ENCODE assay signal across 8 mouse cellular contexts in the genomic region with DNA sequence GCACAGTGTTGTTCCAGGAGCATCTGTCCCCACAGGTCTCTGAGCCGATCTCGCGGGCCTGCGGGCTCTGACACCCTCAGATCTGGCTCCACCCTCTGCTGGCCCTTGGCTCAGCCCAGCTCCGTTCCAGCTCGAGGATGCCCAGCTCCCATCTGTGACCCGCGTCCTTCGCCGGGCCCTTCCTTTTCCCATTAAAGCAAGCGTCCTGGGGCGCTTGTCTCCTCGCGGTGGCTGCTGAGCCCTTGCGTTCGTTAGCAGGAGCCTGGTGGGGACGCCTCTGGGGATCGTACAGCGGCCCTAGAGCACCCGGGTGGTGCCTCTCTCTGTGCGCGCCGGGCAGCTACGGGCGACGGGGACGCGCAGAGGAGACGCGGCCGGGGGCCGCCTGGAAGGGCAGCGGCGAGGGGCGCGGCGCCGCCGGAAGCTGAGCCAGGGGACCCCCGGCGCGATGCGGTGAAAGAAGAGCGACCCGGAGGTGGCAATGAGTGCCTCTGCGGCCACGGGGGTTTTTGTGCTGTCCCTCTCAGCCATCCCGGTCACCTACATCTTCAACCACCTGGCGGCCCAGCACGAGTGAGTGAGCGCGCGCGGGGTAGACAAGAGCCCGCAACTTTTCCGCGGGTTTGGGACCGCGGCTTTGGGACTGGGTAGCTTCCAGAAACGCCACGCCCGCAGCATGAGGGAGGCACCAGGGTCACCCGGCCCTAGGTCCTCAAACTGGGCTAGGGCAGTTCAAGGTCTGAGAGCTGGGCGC. TPM values are rescaled to one million over a fixed set of nuclear protein-coding genes. Genes with fewer than 3 reads are reported as not detected.
DNase-seq lines count a peak whose midpoint lies in the region; ATAC-seq lines count a peak whose summit lies in the region.

Gene Tm6sf1 (plus strand): TSS at position 34 of the 754 bp plus-strand sequence.

- H3K4me2 ChIP-seq in forebrain, embryonic 12.5 days, result peak within 1 kb of the TSS; percentile 98
- H3K4me2 ChIP-seq in hindbrain, embryonic 12.5 days (replicated peaks), result peak within 1 kb of the TSS; percentile 98
- H3K4me2 ChIP-seq in midbrain, embryonic 11.5 days, result peak within 1 kb of the TSS; percentile 74
- peak within 1 kb of the TSS; percentile 96 for H3K4me2 ChIP-seq in stomach, embryonic 15.5 days

- no peak within 1 kb of the TSS; the same call in 1 of the 2 replicates for H3K27ac ChIP-seq in forebrain, embryonic 12.5 days
- 0 out of 2 replicates have a peak within 1 kb of the TSS, but pooled peaks have one; percentile 35 for H3K27ac ChIP-seq in hindbrain, embryonic 12.5 days
- peak within 1 kb of the TSS; percentile 81 for H3K27ac ChIP-seq in limb, embryonic 10.5 days
- no peak within 1 kb of the TSS for H3K27ac ChIP-seq in midbrain, embryonic 11.5 days (ENCODE audit: low read depth, low read length)
- peak within 1 kb of the TSS; percentile 49; the same call in 1 of the 2 replicates for H3K27ac ChIP-seq in stomach, embryonic 15.5 days

- peak within 1 kb of the TSS; percentile 64 for H3K4me3 ChIP-seq in forebrain, embryonic 12.5 days (replicated peaks)
- H3K4me3 ChIP-seq in hindbrain, embryonic 12.5 days, result peak within 1 kb of the TSS; percentile 63
- peak within 1 kb of the TSS; percentile 79 for H3K4me3 ChIP-seq in limb, embryonic 10.5 days
- peak within 1 kb of the TSS; percentile 47 for H3K4me3 ChIP-seq in midbrain, embryonic 11.5 days (ENCODE audit: low read depth, low read length)
- peak within 1 kb of the TSS; percentile 57 for H3K4me3 ChIP-seq in stomach, embryonic 15.5 days (replicated peaks)

- H3K36me3 ChIP-seq in forebrain, embryonic 12.5 days (replicated peaks), result no peaks in the 10 kb centered on the region
- H3K36me3 ChIP-seq in hindbrain, embryonic 12.5 days, result no peaks in the 10 kb centered on the region
- H3K36me3 ChIP-seq in limb, embryonic 10.5 days, result no peaks in the 10 kb centered on the region
- no peaks in the 10 kb centered on the region for H3K36me3 ChIP-seq in midbrain, embryonic 11.5 days (ENCODE audit: control insufficient read depth, insufficient read depth, low read length)
- H3K36me3 ChIP-seq in stomach, embryonic 15.5 days, result no peaks in the 10 kb centered on the region

- peak within 1 kb of the TSS; percentile 71 for H3K9ac ChIP-seq in forebrain, embryonic 12.5 days
- H3K9ac ChIP-seq in hindbrain, embryonic 12.5 days, result peak within 1 kb of the TSS; percentile 74
- H3K9ac ChIP-seq in midbrain, embryonic 11.5 days (ENCODE audit: low read length), result peak within 1 kb of the TSS; percentile 67
- peak within 1 kb of the TSS; percentile 44; the same call in 1 of the 2 replicates for H3K9ac ChIP-seq in stomach, embryonic 15.5 days

- WGBS in forebrain, embryonic 12.5 days, result under 1% methylated on average over 64 of the region's 64 CpGs
- WGBS in hindbrain, embryonic 12.5 days, result under 1% methylated on average over 64 of the region's 64 CpGs
- under 1% methylated on average over 64 of the region's 64 CpGs for WGBS in limb, embryonic 10.5 days
- WGBS in midbrain, embryonic 11.5 days, result under 1% methylated on average over 63 of the region's 64 CpGs
- WGBS in stomach, embryonic 15.5 days, result under 1% methylated on average over 64 of the region's 64 CpGs

- H3K27me3 ChIP-seq in forebrain, embryonic 12.5 days, result peaks cover 52% of the 10 kb centered on the region
- H3K27me3 ChIP-seq in hindbrain, embryonic 12.5 days, result peaks cover 44% of the 10 kb centered on the region
- peaks cover 57% of the 10 kb centered on the region for H3K27me3 ChIP-seq in limb, embryonic 10.5 days (ENCODE audit: low read depth, poor library complexity, severe bottlenecking)
- H3K27me3 ChIP-seq in midbrain, embryonic 11.5 days (ENCODE audit: control insufficient read depth, insufficient read depth, low read length), result peaks cover 5% of the 10 kb centered on the region; the same call in 1 of the 2 replicates
- H3K27me3 ChIP-seq in stomach, embryonic 15.5 days (replicated peaks), result peaks cover 45% of the 10 kb centered on the region

- H3K4me1 ChIP-seq in forebrain, embryonic 12.5 days, result peaks cover 34% of the 10 kb centered on the region
- peaks cover 16% of the 10 kb centered on the region for H3K4me1 ChIP-seq in hindbrain, embryonic 12.5 days
- H3K4me1 ChIP-seq in limb, embryonic 10.5 days, result peaks cover 32% of the 10 kb centered on the region
- peaks cover 3% of the 10 kb centered on the region; the same call in 1 of the 2 replicates for H3K4me1 ChIP-seq in midbrain, embryonic 11.5 days (ENCODE audit: control insufficient read depth, insufficient read depth, low read length)
- peaks cover 13% of the 10 kb centered on the region; the same call in 1 of the 2 replicates for H3K4me1 ChIP-seq in stomach, embryonic 15.5 days

- peak; percentile 97 for DNase-seq in heart, adult 11 months
- DNase-seq in heart, adult 8-10 months (ENCODE audit: low spot score), result no peak
- DNase-seq in adrenal gland, adult 2 months, result peak; percentile 73
- peak; percentile 62 for DNase-seq in limb, embryonic 10.5 days (ENCODE audit: low spot score)
- DNase-seq in midbrain, embryonic 11.5 days (ENCODE audit: low spot score, missing footprints), result peak; percentile 96

- peak; percentile 83 for ATAC-seq in forebrain, embryonic 12.5 days (ENCODE audit: low FRiP score)
- peak; percentile 75 for ATAC-seq in hindbrain, embryonic 12.5 days (ENCODE audit: low FRiP score)
- ATAC-seq in midbrain, embryonic 11.5 days (ENCODE audit: low FRiP score), result peak; percentile 85
- peak; percentile 33; the same call in 1 of the 2 replicates for ATAC-seq in stomach, embryonic 15.5 days (ENCODE audit: insufficient read depth, low FRiP score, low read depth)

- no peaks in the 10 kb centered on the region for H3K9me3 ChIP-seq in forebrain, embryonic 12.5 days
- no peaks in the 10 kb centered on the region for H3K9me3 ChIP-seq in hindbrain, embryonic 12.5 days (replicated peaks)
- H3K9me3 ChIP-seq in limb, embryonic 10.5 days (replicated peaks), result no peaks in the 10 kb centered on the region
- no peaks in the 10 kb centered on the region for H3K9me3 ChIP-seq in midbrain, embryonic 11.5 days (ENCODE audit: control insufficient read depth, low read length)
- no peaks in the 10 kb centered on the region for H3K9me3 ChIP-seq in stomach, embryonic 15.5 days

RNA-seq across cellular contexts. Expression of gene Tm6sf1, which starts in this region (rescaled TPM):
- 10 to 100 TPM in 1 of 4 experiments, 1 to 10 TPM in 3; 8.0 to 10.9 (median 8.8) TPM for total RNA-seq in heart, adult 8-10 months (2022)
- total RNA-seq in adrenal gland, adult 2 months (2021), result 10 to 100 TPM; 13.5 to 17.2 TPM
- polyA plus RNA-seq in adrenal gland, adult 2 months (2012; rRNA removed), result 29.5 and 37.4 TPM in 2 replicates
- 8.5 and 9.6 TPM in 2 replicates for polyA plus RNA-seq in forebrain, embryonic 12.5 days (2016; fragmentation: Nextera tagmentation; extraction: Ambion mirVana)
- 13.0 and 13.5 TPM in 2 replicates for polyA plus RNA-seq in hindbrain, embryonic 12.5 days (2016; fragmentation: Nextera tagmentation; extraction: Ambion mirVana)
- polyA plus RNA-seq in limb, embryonic 10.5 days (2016; fragmentation: Nextera tagmentation; extraction: Ambion mirVana), result 9.2 and 9.9 TPM in 2 replicates
- polyA plus RNA-seq in midbrain, embryonic 11.5 days (2014; fragmentation: Nextera tagmentation; extraction: Ambion mirVana), result 13.1 and 13.4 TPM in 2 replicates
- polyA plus RNA-seq in stomach, embryonic 15.5 days (2015; fragmentation: Nextera tagmentation; extraction: Ambion mirVana), result 11.1 and 15.2 TPM in 2 replicates

Comparison
In these comparisons a context has a peak if more than half of its experiments do, and no peak if none do; other contexts are left out.
1. ATAC-seq: peak in every context shown above with its lines; median percentile 85 in midbrain, embryonic 11.5 days; 83 in forebrain, embryonic 12.5 days; 75 in hindbrain, embryonic 12.5 days; 33 in stomach, embryonic 15.5 days.
2. H3K27ac ChIP-seq: peak in hindbrain, embryonic 12.5 days (single experiment), limb, embryonic 10.5 days (single experiment) and stomach, embryonic 15.5 days (single experiment); none in forebrain, embryonic 12.5 days (single experiment) and midbrain, embryonic 11.5 days (single experiment).
3. Peak in every context shown above with its lines, with median percentiles within 50 percentile points of each other: H3K4me2 ChIP-seq, H3K4me3 ChIP-seq and H3K9ac ChIP-seq.